Mouse (Mus musculus): ENCODE results near the gene Vamp2. TPM values are rescaled to one million over a fixed set of nuclear protein-coding genes. Genes with fewer than 3 reads are reported as not detected.

The Vamp2 gene
- polyA plus RNA-seq, 1 experiment from 2014 or later, result 95.9 TPM

GRCm38 (mm10) chr11:69096987-69097900 is 9.0 kb downstream of the Vamp2 start:
- Histone ChIP-seq H3K4me2 (ENCODE audit: low read depth, low read length, severe bottlenecking) (peak overlapping the region; percentile 59), H3K9me3 (ENCODE audit: control insufficient read depth, low read length) (no peaks in the 10 kb centered on the region), H3K36me3 (ENCODE audit: control insufficient read depth, insufficient read depth, low read length) (peaks cover 2% of the 10 kb centered on the region), H3K9ac (ENCODE audit: low read length) (peak overlapping the region; percentile 45), H3K4me3 (ENCODE audit: low read depth, low read length) (peak overlapping the region; percentile 22), H3K27ac (ENCODE audit: low read depth, low read length) (peak overlapping the region; percentile 73), H3K27me3 (ENCODE audit: control insufficient read depth, insufficient read depth, low read length) (no peaks in the 10 kb centered on the region), H3K4me1 (replicated peaks; ENCODE audit: control insufficient read depth, insufficient read depth, low read length) (peaks cover 34% of the 10 kb centered on the region)
- peak; percentile 93 for DNase-seq (ENCODE audit: low spot score)
- 0 out of 2 replicates have a peak, but pooled peaks have one; percentile 1 for ATAC-seq (replicated peaks; ENCODE audit: low FRiP score)
- WGBS, result 1% methylated on average over 29 of the region's 29 CpGs

DNA sequence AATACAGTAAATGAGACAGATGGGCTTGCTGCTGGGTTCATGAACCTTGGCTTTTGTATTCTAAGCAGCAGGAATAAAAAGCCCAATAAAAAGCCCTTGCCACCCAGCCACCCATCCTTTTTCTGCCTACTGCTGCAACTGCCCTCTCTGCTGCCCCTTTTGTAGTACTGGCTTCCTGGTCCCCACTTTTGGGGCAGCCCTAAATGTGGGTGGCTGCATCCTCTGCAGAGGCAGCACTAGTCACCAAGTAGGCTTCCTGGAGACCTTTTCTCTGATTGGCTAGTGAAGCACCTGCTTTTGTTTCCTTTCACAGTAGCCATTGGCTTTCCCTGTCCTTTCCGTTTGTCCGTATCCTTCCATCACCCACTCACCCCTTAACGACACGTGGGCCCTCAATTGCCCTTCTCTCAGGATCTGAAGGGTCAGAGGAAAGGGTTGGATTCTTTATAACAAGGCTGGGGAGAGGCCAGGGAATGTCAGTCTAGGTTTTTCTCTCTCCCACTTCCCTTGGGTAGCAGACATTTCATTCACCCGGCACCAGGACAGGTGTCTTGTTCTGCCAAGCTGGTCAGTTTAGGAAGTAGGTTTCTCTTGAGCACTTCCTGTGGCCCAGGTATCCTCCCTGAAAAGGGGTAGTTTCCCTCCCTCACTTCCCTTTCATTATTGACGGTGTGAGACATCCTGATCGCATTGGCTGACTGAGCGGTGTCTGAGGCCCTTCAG is 9.9 kb downstream of the Vamp2 start:
- DNase-seq (ENCODE audit: low spot score), result no peak
- H3K27ac ChIP-seq (ENCODE audit: low read depth, low read length), result peak overlapping the region; percentile 12; the same call in 1 of the 2 replicates
- WGBS, result 21% methylated on average over 8 of the region's 8 CpGs
- peak overlapping the region; percentile 45 for H3K4me3 ChIP-seq (ENCODE audit: low read depth, low read length)
- no peaks in the 10 kb centered on the region for H3K27me3 ChIP-seq (ENCODE audit: control insufficient read depth, insufficient read depth, low read length)
- peak overlapping the region; percentile 70 for H3K4me2 ChIP-seq (ENCODE audit: low read depth, low read length, severe bottlenecking)
- no peak for ATAC-seq (replicated peaks; ENCODE audit: low FRiP score)
- peaks cover 34% of the 10 kb centered on the region for H3K4me1 ChIP-seq (replicated peaks; ENCODE audit: control insufficient read depth, insufficient read depth, low read length)
- H3K9ac ChIP-seq (ENCODE audit: low read length), result no peak overlapping the region; the same call in 1 of the 2 replicates
- peaks cover 2% of the 10 kb centered on the region for H3K36me3 ChIP-seq (ENCODE audit: control insufficient read depth, insufficient read depth, low read length)
- no peaks in the 10 kb centered on the region for H3K9me3 ChIP-seq (ENCODE audit: control insufficient read depth, low read length)

- peaks cover 34% of the 10 kb centered on the region for H3K4me1 ChIP-seq (replicated peaks; ENCODE audit: control insufficient read depth, insufficient read depth, low read length)
- ATAC-seq (replicated peaks; ENCODE audit: low FRiP score), result peak; percentile 33; the same call in 1 of the 2 replicates
- WGBS, result 0% methylated on average over 19 of the region's 19 CpGs
Observed at GRCm38 (mm10) chr11:69098762-69099091, 10.4 kb downstream of the Vamp2 start.

DNA sequence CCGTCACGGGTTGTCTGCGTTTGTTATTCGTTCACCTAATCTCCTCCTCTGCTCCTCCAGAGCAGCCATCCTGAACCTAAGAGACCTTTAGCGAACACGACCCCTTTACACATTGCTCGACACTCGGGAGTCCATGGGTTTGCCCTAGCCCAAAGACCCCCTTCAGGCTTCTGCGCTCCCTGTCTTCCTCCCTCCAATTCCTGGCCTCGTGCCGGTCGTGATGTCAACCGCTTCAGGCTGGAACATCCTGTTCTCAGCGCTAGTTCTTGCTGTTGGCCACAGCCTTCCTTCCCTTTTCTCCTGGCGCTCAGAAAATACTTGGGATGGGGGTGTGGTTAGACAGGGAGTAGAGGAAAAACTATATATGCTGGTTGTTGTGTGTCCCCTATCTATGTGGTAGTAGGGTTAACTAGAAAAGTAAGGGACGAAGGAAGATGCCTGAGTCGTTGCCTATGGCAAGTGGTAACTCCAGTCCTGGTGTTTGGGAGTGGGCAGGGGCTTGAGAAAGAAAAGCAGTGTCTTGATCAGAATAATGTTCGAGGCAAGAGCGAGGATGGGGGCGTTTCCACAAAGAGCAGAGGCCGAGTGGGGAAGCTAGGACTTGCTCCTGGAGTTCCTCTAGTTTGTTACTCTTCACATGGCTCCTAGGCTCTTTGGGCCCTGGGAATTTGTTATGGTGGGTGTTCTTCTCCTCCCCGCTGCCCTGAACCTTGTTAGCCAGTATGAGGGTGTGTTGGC is 11.1 kb downstream of the Vamp2 start:
- DNase-seq (ENCODE audit: low spot score) (no peak), ATAC-seq (replicated peaks; ENCODE audit: low FRiP score) (no peak)

More at GRCm38 (mm10) chr11:69098762-69099091, 10.4 kb downstream of the Vamp2 start:
- Histone ChIP-seq H3K9ac (ENCODE audit: low read length) (peak overlapping the region; percentile 53), H3K36me3 (ENCODE audit: control insufficient read depth, insufficient read depth, low read length) (peaks cover 2% of the 10 kb centered on the region), H3K4me3 (ENCODE audit: low read depth, low read length) (peak overlapping the region; percentile 45), H3K27ac (ENCODE audit: low read depth, low read length) (peak overlapping the region; percentile 12; the same call in 1 of the 2 replicates), H3K9me3 (ENCODE audit: control insufficient read depth, low read length) (no peaks in the 10 kb centered on the region), H3K4me2 (ENCODE audit: low read depth, low read length, severe bottlenecking) (peak overlapping the region; percentile 70), H3K27me3 (ENCODE audit: control insufficient read depth, insufficient read depth, low read length) (no peaks in the 10 kb centered on the region)
- peak; percentile 96 for DNase-seq (ENCODE audit: low spot score)

GRCm38 (mm10) chr11:69099915-69100345 is 11.6 kb downstream of the Vamp2 start:
- Histone ChIP-seq H3K9ac (ENCODE audit: low read length) (peak overlapping the region; percentile 53), H3K4me2 (ENCODE audit: low read depth, low read length, severe bottlenecking) (peak overlapping the region; percentile 70), H3K4me3 (ENCODE audit: low read depth, low read length) (peak overlapping the region; percentile 45), H3K36me3 (ENCODE audit: control insufficient read depth, insufficient read depth, low read length) (peaks cover 5% of the 10 kb centered on the region), H3K4me1 (replicated peaks; ENCODE audit: control insufficient read depth, insufficient read depth, low read length) (peaks cover 34% of the 10 kb centered on the region), H3K27me3 (ENCODE audit: control insufficient read depth, insufficient read depth, low read length) (no peaks in the 10 kb centered on the region), H3K27ac (ENCODE audit: low read depth, low read length) (no peak overlapping the region), H3K9me3 (ENCODE audit: control insufficient read depth, low read length) (no peaks in the 10 kb centered on the region)
- ATAC-seq (replicated peaks; ENCODE audit: low FRiP score) (peak; percentile 34), DNase-seq (ENCODE audit: low spot score) (peak; percentile 90)
- WGBS, result 2% methylated on average over 23 of the region's 23 CpGs

More for the DNA sequence above, 11.1 kb downstream of the Vamp2 start:
- Histone ChIP-seq H3K27me3 (ENCODE audit: control insufficient read depth, insufficient read depth, low read length) (no peaks in the 10 kb centered on the region), H3K4me1 (replicated peaks; ENCODE audit: control insufficient read depth, insufficient read depth, low read length) (peaks cover 34% of the 10 kb centered on the region), H3K4me2 (ENCODE audit: low read depth, low read length, severe bottlenecking) (peak overlapping the region; percentile 70), H3K9me3 (ENCODE audit: control insufficient read depth, low read length) (no peaks in the 10 kb centered on the region), H3K36me3 (ENCODE audit: control insufficient read depth, insufficient read depth, low read length) (peaks cover 5% of the 10 kb centered on the region), H3K27ac (ENCODE audit: low read depth, low read length) (no peak overlapping the region), H3K4me3 (ENCODE audit: low read depth, low read length) (peak overlapping the region; percentile 45), H3K9ac (ENCODE audit: low read length) (peak overlapping the region; percentile 53)
- 2% methylated on average over 22 of the region's 22 CpGs for WGBS

DNA sequence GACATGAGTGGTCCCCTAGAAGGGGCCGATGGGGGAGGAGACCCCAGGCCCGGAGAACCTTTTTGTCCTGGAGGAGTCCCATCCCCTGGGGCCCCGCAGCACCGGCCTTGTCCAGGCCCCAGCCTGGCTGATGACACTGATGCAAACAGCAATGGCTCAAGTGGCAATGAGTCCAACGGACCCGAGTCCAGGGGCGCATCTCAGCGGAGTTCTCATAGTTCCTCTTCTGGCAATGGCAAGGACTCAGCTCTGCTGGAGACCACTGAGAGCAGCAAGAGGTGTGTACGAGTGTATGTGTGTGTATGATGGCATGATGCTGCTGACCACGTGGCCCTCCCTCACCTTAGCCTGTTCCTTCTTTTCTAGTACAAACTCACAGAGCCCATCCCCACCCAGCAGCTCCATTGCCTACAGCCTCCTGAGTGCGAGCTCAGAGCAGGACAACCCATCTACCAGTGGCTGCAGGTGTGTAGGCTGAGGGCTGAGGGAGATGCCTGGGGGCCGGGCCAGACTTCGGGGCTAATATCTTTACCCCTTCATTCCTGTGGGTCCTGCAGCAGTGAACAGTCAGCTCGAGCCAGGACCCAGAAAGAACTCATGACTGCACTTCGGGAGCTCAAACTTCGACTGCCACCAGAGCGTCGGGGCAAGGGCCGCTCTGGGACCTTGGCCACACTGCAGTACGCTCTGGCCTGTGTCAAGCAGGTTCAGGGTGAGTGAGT is 12.5 kb downstream of the Vamp2 start:
- 92% methylated on average over 20 of the region's 20 CpGs for WGBS
- H3K27ac ChIP-seq (ENCODE audit: low read depth, low read length), result no peak overlapping the region
- peaks cover 30% of the 10 kb centered on the region for H3K4me1 ChIP-seq (replicated peaks; ENCODE audit: control insufficient read depth, insufficient read depth, low read length)
- no peaks in the 10 kb centered on the region for H3K9me3 ChIP-seq (ENCODE audit: control insufficient read depth, low read length)
- ATAC-seq (replicated peaks; ENCODE audit: low FRiP score) (no peak), DNase-seq (ENCODE audit: low spot score) (no peak)
- H3K4me3 ChIP-seq (ENCODE audit: low read depth, low read length), result 0 out of 2 replicates have a peak overlapping the region, but pooled peaks have one; percentile 45
- H3K4me2 ChIP-seq (ENCODE audit: low read depth, low read length, severe bottlenecking), result peak overlapping the region; percentile 70; the same call in 1 of the 2 replicates
- H3K36me3 ChIP-seq (ENCODE audit: control insufficient read depth, insufficient read depth, low read length), result peaks cover 5% of the 10 kb centered on the region
- no peaks in the 10 kb centered on the region for H3K27me3 ChIP-seq (ENCODE audit: control insufficient read depth, insufficient read depth, low read length)
- H3K9ac ChIP-seq (ENCODE audit: low read length), result peak overlapping the region; percentile 53

GRCm38 (mm10) chr11:69101604-69102402 is 13.5 kb downstream of the Vamp2 start:
- Histone ChIP-seq H3K36me3 (ENCODE audit: control insufficient read depth, insufficient read depth, low read length) (peaks cover 5% of the 10 kb centered on the region), H3K9ac (ENCODE audit: low read length) (no peak overlapping the region), H3K4me1 (replicated peaks; ENCODE audit: control insufficient read depth, insufficient read depth, low read length) (peaks cover 23% of the 10 kb centered on the region), H3K4me2 (ENCODE audit: low read depth, low read length, severe bottlenecking) (no peak overlapping the region), H3K9me3 (ENCODE audit: control insufficient read depth, low read length) (no peaks in the 10 kb centered on the region), H3K27me3 (ENCODE audit: control insufficient read depth, insufficient read depth, low read length) (no peaks in the 10 kb centered on the region), H3K4me3 (ENCODE audit: low read depth, low read length) (no peak overlapping the region), H3K27ac (ENCODE audit: low read depth, low read length) (no peak overlapping the region)
- 89% methylated on average over 21 of the region's 21 CpGs for WGBS
- DNase-seq (ENCODE audit: low spot score) (no peak), ATAC-seq (replicated peaks; ENCODE audit: low FRiP score) (no peak)
